Mouse (Mus musculus): Measurements from ENCODE around the gene Scfd2.

Scfd2 gene

GRCm38 (mm10) chr5:74473117-74473516 lies 58.4 kb downstream of the Scfd2 start:
- CTCF ChIA-PET = no interaction called here
- POLR2A ChIA-PET = no interaction called here

GRCm38 (mm10) chr5:74470819-74471218 lies 60.7 kb downstream of the Scfd2 start:
- ChIA-PET POLR2A (no interaction called here), CTCF (interaction anchor here in 1 of 4 experiments (0.5 kb wide), 1 partner anchor 656 kb away, joined by 4 read pairs; no protein-coding TSS in a partner anchor)

GRCm38 (mm10) chr5:74469620-74470019 lies 61.9 kb downstream of the Scfd2 start:
- POLR2A ChIA-PET = interaction anchor here in 1 of 4 experiments (0.7 kb wide), 1 partner anchor 234 kb away, joined by 3 read pairs; no protein-coding TSS in a partner anchor
- CTCF ChIA-PET = no interaction called here

- CTCF ChIA-PET = interaction anchor here in 2 of 4 experiments (0.6 to 1.0 kb wide), 2 partner anchors 688 to 743 kb away, joined by 3 to 4 read pairs; no protein-coding TSS in a partner anchor
These were observed 63.8 kb downstream of the Scfd2 start for GRCm38 (mm10) chr5:74467753-74468152.

GRCm38 (mm10) chr5:74456759-74457158 lies 74.8 kb downstream of the Scfd2 start:
- ChIA-PET POLR2A (interaction anchor here in 1 of 4 experiments (0.6 kb wide), 1 partner anchor 209 kb away, joined by 3 read pairs; no protein-coding TSS in a partner anchor), CTCF (interaction anchor here in 3 of 4 experiments (0.7 to 1.3 kb wide), 5 partner anchors 146 to 699 kb away, joined by 3 to 4 read pairs (median 3); no protein-coding TSS in a partner anchor)

More at GRCm38 (mm10) chr5:74467753-74468152, 63.8 kb downstream of the Scfd2 start:
- POLR2A ChIA-PET = no interaction called here

GRCm38 (mm10) chr5:74455510-74456269 lies 75.9 kb downstream of the Scfd2 start:
- ChIA-PET POLR2A (no interaction called here), CTCF (interaction anchor here in 2 of 4 experiments (0.7 to 1.1 kb wide), 2 partner anchors 145 to 700 kb away, joined by 3 to 4 read pairs; no protein-coding TSS in a partner anchor)

GRCm38 (mm10) chr5:74455094-74455493 lies 76.5 kb downstream of the Scfd2 start:
- CTCF ChIA-PET = interaction anchor here in 1 of 4 experiments (0.6 kb wide), 1 partner anchor 13 kb away, joined by 3 read pairs; no protein-coding TSS in a partner anchor
- POLR2A ChIA-PET = no interaction called here

- POLR2A ChIA-PET = no interaction called here
- CTCF ChIA-PET = no interaction called here
These were observed 80.6 kb downstream of the Scfd2 start for GRCm38 (mm10) chr5:74450977-74451376.

- POLR2A ChIA-PET = no interaction called here
- CTCF ChIA-PET = no interaction called here
These were observed 83.8 kb downstream of the Scfd2 start for GRCm38 (mm10) chr5:74447517-74448334.

GRCm38 (mm10) chr5:74445861-74446260 lies 85.7 kb downstream of the Scfd2 start:
- ChIA-PET CTCF (interaction anchor here in 1 of 4 experiments (0.5 to 0.6 kb wide), 2 partner anchors 11 to 733 kb away, joined by 3 read pairs; no protein-coding TSS in a partner anchor), POLR2A (interaction anchor here in 1 of 4 experiments (0.7 kb wide), 1 partner anchor 92 kb away, joined by 3 read pairs; no protein-coding TSS in a partner anchor)

- CTCF ChIA-PET = interaction anchor here in 2 of 4 experiments (0.5 to 0.6 kb wide), 2 partner anchors 719 to 750 kb away, joined by 3 to 4 read pairs; no protein-coding TSS in a partner anchor
- POLR2A ChIA-PET = interaction anchor here in 1 of 4 experiments (0.9 kb wide), 1 partner anchor 718 kb away, joined by 3 read pairs; no protein-coding TSS in a partner anchor
These were observed 93.2 kb downstream of the Scfd2 start for GRCm38 (mm10) chr5:74438353-74438752.

GRCm38 (mm10) chr5:74433580-74434147 lies 97.9 kb downstream of the Scfd2 start:
- POLR2A ChIA-PET = interaction anchor here in 1 of 4 experiments (0.9 to 1.1 kb wide), 2 partner anchors 12 to 65 kb away, joined by 3 read pairs; no protein-coding TSS in a partner anchor
- CTCF ChIA-PET = interaction anchor here (0.5 to 2.7 kb wide), 17 partner anchors 8 to 1097 kb away, joined by 3 to 15 read pairs (median 3); partner anchors contain the start of gene Lnx1 (in 1 of the 4)

GRCm38 (mm10) chr5:74432879-74433539 lies 98.5 kb downstream of the Scfd2 start:
- POLR2A ChIA-PET = interaction anchor here in 1 of 4 experiments (0.9 to 1.1 kb wide), 2 partner anchors 11 to 65 kb away, joined by 3 read pairs; no protein-coding TSS in a partner anchor
- CTCF ChIA-PET = interaction anchor here (0.5 to 2.7 kb wide), 15 partner anchors 9 to 1097 kb away, joined by 3 to 15 read pairs (median 3); partner anchors contain the start of gene Lnx1 (in 1 of the 4)

GRCm38 (mm10) chr5:74420615-74421132 lies 110.9 kb downstream of the Scfd2 start:
- ChIA-PET CTCF (interaction anchor here in 2 of 4 experiments (0.6 to 1.0 kb wide), 3 partner anchors 13 to 556 kb away, joined by 3 to 9 read pairs (median 8); no protein-coding TSS in a partner anchor), POLR2A (interaction anchor here in 1 of 4 experiments (0.7 kb wide), 1 partner anchor 530 kb away, joined by 10 read pairs; no protein-coding TSS in a partner anchor)

- CTCF ChIA-PET = interaction anchor here in 3 of 4 experiments (0.6 to 1.9 kb wide), 4 partner anchors 548 to 1181 kb away, joined by 3 to 4 read pairs (median 4); no protein-coding TSS in a partner anchor
- POLR2A ChIA-PET = interaction anchor here in 1 of 4 experiments (0.6 kb wide), 1 partner anchor 214 kb away, joined by 4 read pairs; no protein-coding TSS in a partner anchor
These were observed 119.0 kb downstream of the Scfd2 start for GRCm38 (mm10) chr5:74412557-74412956.

GRCm38 (mm10) chr5:74404887-74405286 lies 126.7 kb downstream of the Scfd2 start:
- POLR2A ChIA-PET = no interaction called here
- CTCF ChIA-PET = interaction anchor here in 1 of 4 experiments (0.5 to 1.0 kb wide), 2 partner anchors 502 to 536 kb away, joined by 3 read pairs; no protein-coding TSS in a partner anchor

GRCm38 (mm10) chr5:74404083-74404482 lies 127.5 kb downstream of the Scfd2 start:
- POLR2A ChIA-PET = interaction anchor here in 1 of 4 experiments (1.0 kb wide), 1 partner anchor 15 kb away, joined by 3 read pairs; no protein-coding TSS in a partner anchor

More at GRCm38 (mm10) chr5:74404083-74404482, 127.5 kb downstream of the Scfd2 start:
- CTCF ChIA-PET = interaction anchor here in 1 of 4 experiments (0.5 kb wide), 1 partner anchor 753 kb away, joined by 4 read pairs; no protein-coding TSS in a partner anchor

Measured in embryonic stem cell, embryonic (primary cell).